Mouse (Mus musculus) heart, postnatal 25 days (tissue): ENCODE measurements around the gene Slc9c1. TPM values are rescaled to one million over a fixed set of nuclear protein-coding genes. Genes with fewer than 3 reads are reported as not detected.

ENCODE experiments used
- DNase-seq: peaks from one replicate; pipeline ENCODE4 v3.0.0; 2022; ENCODE audit warnings: low spot score
- intact Hi-C: fragments of 180-260 bp; cut with DNase I; formaldehyde crosslinking; loops from one replicate; pipeline ENCODE4 v1.15.1; 2025
- total RNA-seq, 2 experiments: library from RNA; stranded (reverse); gene quantifications; 2 replicates each; pipeline ENCODE4 v1.2.3; 2021

Slc9c1 gene
- total RNA-seq, 2 experiments from 2014 or later: not detected

DNA sequence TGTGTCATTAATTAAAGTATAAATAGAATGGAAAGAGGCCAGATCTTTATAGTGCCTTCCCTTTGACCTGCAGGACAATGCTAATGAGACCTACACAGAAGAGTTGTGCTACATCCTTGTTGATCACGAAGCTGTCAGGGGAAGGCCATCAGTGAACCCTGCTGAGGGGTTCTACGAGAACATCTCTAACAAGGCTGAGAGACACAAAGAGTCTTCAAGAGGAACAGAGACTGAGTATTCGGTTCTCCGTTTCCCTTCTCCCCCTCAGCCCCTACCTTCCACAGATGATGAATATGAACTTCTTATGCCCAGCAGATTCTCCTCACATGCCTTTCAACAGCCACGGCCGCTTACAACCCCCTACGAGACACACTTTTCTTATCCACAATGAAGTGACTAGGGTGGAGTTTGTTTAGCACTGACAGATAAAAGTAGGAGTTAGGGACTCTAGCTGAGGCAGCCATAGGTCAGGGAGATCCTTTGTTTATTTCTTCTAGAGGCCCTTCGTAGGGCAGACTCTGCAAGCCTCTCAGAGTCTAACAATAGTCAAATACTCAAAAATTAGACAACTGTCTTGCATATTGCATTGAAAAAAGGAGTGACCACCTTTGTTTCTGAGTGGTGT, 84.8 kb downstream of the Slc9c1 start:
- no peak for DNase-seq
- intact Hi-C loops: no loop called here

DNA sequence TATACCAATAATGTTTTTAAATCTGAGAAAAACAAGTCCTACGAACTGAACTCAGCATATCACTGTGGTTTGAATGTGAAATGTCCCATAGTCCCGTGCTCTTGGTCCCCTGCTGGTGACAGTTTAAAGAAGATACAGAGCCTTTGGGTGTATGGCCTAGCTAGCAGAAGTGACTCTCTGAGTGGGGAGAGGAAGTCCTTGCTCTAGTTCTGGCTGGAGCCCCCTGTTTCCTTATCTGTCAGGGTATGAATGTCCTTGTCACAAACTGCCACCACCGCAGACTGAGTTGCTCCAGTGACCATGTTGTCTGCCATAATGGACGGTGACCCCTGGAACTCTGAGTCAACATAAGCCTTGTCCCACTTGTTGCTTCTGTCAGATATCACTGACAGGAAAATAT, 88.1 kb downstream of the Slc9c1 start:
- intact Hi-C loops: no loop called here
- DNase-seq: no peak

DNA sequence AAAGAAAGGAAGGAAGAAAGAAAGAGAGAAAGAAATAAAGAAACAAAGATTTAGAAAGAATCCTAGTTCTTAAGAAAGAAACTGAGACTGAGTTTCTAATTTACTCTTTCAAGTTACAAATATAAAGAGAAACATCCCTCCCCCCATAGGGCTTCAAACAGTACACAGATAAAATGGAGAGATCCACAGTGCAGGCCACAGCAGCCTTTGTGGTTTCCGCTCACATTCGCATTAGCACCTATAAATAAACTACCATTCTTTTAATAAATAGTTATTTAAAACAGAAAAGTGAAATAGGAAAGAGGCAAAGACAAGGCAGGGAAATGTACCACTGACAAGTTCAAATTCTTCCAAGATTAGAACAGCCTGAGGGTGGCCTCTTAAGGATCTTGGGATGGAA, 89.7 kb downstream of the Slc9c1 start:
- DNase-seq: no peak
- intact Hi-C loops: no loop called here

DNA sequence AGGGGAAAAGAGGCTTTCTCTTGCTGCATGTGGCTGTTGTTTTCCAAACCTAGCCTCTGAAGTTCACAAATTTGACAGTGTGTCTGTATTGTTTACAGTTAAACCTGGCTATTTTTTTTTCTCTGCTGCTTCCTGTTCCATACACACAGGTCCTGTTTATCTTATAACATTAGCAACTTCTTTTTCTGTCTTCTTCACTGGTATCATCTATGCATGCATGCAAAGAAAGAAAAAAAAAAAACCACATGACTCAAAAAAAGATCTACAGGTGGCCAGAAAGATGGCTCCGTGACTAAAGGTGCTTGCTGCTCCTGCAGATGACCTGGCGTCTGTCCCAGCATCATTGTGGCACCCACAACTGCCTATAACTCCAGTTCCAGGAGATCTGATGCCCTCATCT, 90.2 kb downstream of the Slc9c1 start:
- no peak for DNase-seq
- intact Hi-C loops: no loop called here

DNA sequence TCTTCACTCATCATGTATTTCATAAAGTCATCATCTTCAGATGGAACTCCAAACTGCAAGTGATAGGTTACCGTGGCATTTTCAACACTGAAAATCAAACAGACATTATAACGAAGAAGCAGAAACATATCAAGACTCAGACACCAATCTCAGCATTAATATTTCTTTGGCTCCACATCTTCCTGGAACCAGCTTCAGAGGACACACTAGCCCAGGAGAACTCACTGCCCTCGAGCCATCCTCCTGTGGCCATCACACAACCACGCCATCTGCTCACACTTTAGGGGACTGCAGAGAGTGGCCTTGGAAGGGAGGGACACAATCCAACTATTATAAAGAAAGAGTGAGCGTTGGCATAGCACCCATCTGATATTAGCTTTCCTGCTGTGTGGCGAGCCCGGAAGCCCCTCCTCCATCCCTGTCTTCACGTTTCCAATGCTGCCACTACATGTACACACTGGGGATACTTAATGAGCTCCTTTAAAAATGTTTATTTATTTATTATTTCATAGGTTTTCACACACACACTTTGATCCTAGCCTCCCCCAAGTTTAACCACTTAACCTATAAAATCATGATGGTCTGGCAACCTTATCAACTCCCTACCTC, 94.5 kb downstream of the Slc9c1 start:
- DNase-seq: no peak
- intact Hi-C loops: loop anchor here (2.0 to 5.0 kb wide), 3 partner anchors 212 to 433 kb away; no protein-coding TSS in a partner anchor

DNA sequence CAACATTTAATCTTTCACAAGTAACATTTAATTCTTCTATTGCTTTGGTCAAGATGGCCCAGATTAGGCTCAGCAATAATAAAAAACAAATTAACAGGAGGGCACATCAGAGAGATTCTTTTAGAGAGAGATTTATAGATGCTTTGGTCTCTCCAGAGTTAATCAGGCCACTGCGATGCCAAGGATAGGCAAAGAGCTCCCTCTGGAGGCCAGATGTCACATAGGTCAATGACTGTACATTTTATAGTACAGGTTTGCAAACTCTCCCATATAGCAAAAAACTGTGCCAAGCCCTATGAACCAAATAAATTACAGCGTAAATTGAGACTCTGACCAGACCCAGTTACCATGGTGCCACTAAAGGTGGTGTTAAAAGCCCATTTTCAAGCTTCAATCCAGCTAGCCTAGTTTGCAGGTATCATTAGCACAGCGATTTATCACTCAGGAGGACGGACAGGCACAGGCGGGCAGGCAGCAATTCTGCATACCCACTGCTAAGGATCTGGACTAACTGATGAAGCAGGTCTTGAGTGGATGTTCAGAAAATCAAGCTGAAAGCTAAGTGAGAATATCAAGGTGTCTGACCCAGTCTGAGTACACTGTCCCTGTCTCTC, 95.3 kb downstream of the Slc9c1 start:
- intact Hi-C loops: loop anchor here (2.0 to 5.0 kb wide), 3 partner anchors 213 to 434 kb away; no protein-coding TSS in a partner anchor
- no peak for DNase-seq

DNA sequence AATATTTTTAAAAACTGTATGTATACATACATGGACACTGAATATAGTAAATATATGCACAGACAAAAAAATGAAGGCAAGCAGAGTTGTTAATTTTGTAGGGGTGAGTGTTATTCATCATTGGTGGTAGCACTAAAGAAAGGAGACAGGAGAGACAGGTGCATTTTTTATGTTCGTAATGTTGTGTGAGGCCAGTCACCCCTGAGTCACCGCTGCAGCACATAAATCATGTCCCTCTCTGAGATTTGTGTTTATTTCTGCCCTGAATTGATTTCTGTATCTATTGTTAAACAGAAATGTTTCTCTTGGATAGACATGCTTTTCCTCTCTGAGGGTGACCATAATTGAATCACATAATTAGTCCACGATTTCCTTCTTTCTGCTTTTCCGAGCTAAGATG, 97.3 kb downstream of the Slc9c1 start:
- intact Hi-C loops: loop anchor here (5.0 kb wide), 2 partner anchors 215 to 350 kb away; no protein-coding TSS in a partner anchor
- no peak for DNase-seq

DNA sequence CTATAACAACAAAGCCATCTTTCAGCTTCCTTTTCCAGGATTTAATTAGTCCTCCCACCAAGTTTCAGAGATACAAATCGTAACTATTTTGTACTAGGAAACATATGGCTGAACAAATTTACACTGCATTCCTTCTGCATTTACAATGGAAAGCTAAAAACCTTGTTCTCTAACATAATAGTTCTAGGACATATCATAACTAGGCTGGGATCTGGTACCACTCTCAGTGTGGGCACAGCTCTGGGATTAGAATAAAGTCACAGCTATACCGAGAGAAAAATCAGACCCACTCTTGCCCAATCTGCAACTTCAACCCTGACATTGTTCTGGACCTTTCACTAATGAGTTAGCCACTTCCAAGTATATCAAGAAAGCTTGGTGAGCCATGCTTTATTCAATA, 100.7 kb downstream of the Slc9c1 start:
- intact Hi-C loops: no loop called here
- DNase-seq: no peak

DNA sequence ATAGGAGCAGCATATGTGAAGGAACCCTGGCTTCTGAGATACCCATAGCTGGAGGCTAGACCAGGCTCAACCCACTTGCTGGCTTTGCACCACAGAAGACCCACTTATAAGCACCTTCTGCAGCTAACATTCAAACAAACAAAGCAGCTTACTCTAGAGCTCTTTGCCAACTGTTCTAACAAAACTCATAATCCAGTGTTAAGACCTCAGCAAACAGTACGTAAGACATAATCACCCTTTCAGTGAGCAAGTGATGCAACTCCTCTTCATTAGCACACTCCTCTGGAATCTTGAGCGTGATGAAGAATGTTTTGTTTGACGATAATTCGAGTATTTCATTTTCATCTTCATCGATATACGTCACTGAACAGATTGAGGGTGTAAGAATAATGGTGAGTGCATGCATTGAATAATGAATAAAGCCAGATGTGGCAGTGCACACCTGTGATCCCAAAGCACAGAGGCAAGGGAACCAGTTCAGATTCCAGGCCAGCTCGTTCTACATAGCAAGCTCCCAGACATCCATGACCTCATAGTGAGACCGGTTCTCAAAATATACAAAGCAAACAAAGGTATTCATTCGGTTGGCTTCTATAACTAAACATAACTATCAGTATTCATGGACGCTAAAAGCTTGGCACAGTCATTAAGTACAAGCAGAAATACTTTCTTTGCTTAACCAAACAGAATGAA, 105.1 kb downstream of the Slc9c1 start:
- intact Hi-C loops: no loop called here
- no peak for DNase-seq

DNA sequence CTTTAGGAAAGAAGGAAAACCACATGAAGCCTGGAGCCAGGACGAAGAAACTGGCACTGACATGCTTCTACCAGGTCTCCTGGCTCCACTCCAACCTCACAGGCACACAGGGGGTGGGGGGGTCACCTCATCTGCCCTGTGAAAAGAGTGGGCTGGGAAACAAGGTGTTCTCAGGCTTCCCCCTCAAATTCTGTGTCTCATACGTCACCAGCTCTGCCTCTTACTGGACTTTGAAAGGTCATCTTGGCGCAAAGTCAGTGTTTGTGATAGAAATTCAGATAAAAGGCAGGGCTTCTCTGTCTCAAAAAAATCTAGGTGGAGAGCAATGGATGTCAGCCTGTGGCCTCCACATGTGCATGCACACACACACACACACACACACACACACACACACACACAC, 106.2 kb downstream of the Slc9c1 start:
- intact Hi-C loops: no loop called here
- no peak for DNase-seq

DNA sequence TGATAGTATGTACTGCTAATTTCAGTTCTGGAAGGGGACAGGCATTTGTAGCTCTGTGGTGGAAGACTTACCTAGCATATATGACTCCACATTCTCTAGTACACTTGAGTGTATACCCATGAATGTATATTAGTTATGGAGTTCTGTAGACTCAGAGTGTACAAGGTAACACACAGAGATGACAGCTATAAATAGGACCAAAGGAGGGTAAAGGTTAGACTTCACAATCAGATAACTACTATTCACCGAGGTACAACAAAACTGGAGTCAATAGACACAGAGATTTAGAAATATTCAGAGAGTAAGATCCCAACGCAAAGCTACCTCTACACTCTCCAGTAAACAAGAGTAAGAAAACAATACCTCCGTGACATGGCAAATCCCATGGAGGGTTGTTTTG, 108.8 kb downstream of the Slc9c1 start:
- no peak for DNase-seq
- intact Hi-C loops: no loop called here

DNA sequence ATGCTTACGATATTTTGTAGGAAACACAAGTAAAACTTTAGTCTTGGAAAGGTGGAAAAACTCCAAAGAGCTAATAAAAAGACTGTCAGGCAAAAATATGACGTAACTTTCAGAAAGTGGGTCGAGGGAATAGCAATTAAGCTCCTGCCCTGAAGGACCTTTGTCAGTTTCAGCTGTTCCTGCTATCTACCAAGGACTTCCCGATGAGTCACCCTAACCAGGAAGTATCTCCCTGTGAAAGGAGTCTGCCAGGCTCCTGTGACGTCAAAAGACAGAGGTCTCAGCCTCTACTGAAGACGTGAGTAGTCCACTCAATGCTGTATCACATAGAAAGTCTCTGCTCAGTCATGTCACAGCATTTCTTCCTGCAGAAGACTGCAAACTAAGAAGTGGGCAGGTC, 109.3 kb downstream of the Slc9c1 start:
- no peak for DNase-seq
- intact Hi-C loops: no loop called here

DNA sequence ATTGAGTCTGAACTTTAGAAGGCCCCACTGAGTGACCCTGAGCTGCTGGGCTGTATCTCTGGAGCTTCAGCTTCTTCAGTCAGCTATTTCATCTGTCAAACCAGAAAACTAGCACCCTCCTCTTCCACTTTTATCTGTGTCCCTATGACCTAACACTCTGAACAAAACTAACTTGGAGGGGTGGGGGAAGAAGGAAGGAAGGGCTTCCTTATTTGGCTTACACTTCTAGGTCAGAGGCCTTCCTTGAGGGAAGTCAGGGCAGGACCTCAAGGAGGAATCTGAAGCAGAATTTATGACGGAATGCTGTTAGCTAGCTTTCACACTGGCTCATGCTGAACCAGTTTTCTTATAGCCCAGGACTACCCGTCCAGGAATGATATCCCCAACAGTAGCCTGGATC, 116.4 kb downstream of the Slc9c1 start:
- no peak for DNase-seq

DNA sequence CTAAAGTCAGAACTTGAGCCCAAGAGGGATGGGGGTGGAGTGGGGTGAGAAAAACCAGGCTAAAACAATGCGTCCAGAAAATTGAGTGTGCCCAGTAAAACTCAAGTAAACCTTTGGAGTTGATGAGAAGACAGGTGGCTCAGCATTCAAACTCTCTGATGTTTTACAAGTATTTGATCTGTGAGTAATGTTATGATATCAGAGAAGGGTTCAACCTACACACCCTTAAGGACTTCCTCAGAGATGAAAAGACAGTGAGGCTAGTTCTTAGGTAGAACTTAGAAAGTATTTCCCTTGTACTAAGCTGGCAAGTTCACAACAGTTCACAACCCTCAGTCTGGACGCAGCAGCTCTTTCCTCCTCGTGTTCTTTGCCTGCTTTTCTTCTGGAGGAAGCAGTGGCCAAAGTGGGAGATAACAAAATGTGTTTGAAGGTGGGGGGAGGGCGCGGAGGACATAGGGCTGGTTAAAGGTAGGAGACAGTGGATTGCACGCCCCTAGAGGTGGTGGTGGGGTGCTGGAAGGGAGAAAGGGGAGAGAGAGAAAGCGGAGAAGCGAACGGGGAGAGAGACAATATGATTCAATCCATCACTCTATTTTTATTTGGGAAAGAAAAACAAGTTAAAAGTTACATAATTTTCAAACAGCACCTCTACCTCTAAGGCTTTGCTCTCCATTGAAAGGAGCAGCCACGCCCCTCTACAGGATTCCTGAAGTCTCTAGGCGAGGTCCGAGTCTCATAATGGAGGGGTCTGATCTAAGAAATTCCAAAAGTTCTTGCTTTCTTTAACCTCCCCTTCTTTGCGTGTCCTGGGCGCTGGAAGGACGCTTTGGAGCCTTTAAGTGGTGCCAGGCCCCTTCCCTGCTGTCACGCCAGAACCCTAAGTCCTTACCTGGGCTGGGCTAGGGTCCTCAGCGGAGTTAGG, 118.2 kb downstream of the Slc9c1 start:
- DNase-seq: no peak
- intact Hi-C loops: no loop called here

More for the DNA sequence above, 116.4 kb downstream of the Slc9c1 start:
- intact Hi-C loops: no loop called here

DNA sequence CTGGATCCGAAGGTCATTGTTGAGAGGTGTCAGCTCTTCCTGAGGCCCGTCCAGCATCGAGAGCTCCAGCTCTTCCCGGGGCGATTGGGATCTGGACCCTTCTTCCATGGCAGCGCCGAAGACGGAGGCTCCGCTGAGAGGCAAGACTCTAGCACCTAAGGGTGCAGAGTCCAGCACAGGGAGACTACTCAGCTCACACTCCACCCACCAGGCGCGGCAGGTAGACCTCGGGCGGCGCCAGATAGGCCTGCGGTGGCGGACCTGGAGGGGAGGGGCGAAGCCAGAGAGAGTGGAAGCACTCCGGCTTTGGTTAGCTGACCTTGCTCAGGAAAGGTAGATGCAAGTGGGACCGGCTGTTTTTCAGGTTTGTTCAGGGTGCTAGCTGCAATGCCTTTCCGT, 118.8 kb downstream of the Slc9c1 start, which contains the start of gene BC016579:
BC016579 (minus strand) TSS at position 135 of the 399 bp plus-strand sequence.
- no peak for DNase-seq
- intact Hi-C loops: no loop called here

DNA sequence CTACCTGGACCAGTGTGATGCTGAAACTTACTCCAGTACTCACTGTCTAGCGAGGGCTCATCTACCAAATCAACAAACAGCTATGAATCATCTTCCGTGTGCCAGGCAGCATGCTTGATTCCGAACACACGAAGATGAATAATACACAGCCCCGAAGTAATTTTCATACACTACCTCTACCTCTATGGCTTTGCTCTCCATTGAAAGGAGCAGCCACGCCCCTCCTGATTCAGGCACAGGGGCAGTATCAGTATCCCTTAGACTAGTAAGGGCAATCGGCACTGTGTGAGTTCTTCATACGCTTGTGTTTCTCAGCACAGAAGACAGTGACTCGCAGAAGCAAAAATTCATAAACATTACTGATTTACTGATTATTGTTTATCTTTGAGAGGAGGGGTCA, 119.4 kb downstream of the Slc9c1 start:
- DNase-seq: no peak
- intact Hi-C loops: no loop called here
